Mouse (Mus musculus) lung, embryonic 15.5 days (tissue): ENCODE measurements around the gene Slfn2. TPM values are rescaled to one million over a fixed set of nuclear protein-coding genes. Genes with fewer than 3 reads are reported as not detected.
"Not testable (repeated sequence)": the region's sequence is repeated elsewhere in the genome, so short reads cannot be mapped to it uniquely, and the experiment has no call there.

Source experiments
- ATAC-seq: fragments of 200-750 bp; cut with Nextera tagmentation; 2 replicates; pipeline ENCODE4 v1.8.0; 2017; ENCODE audit warnings: moderate number of reproducible peaks, borderline replicate concordance; ENCODE audit not compliant: low FRiP score, low TSS enrichment; ENCODE audit errors: extremely low read depth
- H3K27ac ChIP-seq: fragments of 300-500 bp; sonication (generic); 2 replicates; pipeline ENCODE4 v1.5.1; 2015; ENCODE audit warnings: moderate library complexity, mild to moderate bottlenecking, inconsistent platforms
- H3K27me3 ChIP-seq: fragments of 300-500 bp; sonication (generic); 2 replicates; pipeline ENCODE4 v1.6.1; 2015; ENCODE audit warnings: inconsistent platforms
- H3K36me3 ChIP-seq: fragments of 300-500 bp; sonication (generic); 2 replicates; pipeline ENCODE4 v1.6.1; 2015; ENCODE audit warnings: inconsistent platforms
- H3K4me1 ChIP-seq: fragments of 300-500 bp; sonication (generic); 2 replicates; pipeline ENCODE4 v1.6.1; 2015; ENCODE audit warnings: inconsistent platforms
- H3K4me2 ChIP-seq: fragments of 300-500 bp; sonication (generic); 2 replicates; pipeline ENCODE4 v1.6.1; 2015; ENCODE audit warnings: inconsistent platforms, mild to moderate bottlenecking, moderate library complexity
- H3K4me3 ChIP-seq: fragments of 300-500 bp; sonication (generic); 2 replicates; pipeline ENCODE4 v1.5.1; 2015; ENCODE audit warnings: mild to moderate bottlenecking, inconsistent platforms
- H3K9ac ChIP-seq: fragments of 300-500 bp; sonication (generic); 2 replicates; pipeline ENCODE4 v1.6.1; 2015; ENCODE audit warnings: inconsistent platforms
- H3K9me3 ChIP-seq: fragments of 300-500 bp; sonication (generic); 2 replicates; pipeline ENCODE4 v1.6.1; 2016; ENCODE audit warnings: inconsistent platforms
- WGBS: fragments of 180-500 bp; shearing (Covaris S2); methylation state at CpG from one replicate; pipeline ENCODE4 v1.1.7; 2015; 5-methylcytosine and 5-hydroxymethylcytosine counted together
- polyA plus RNA-seq: library from polyadenylated mRNA; unstranded; fragments of >200 nt; fragmentation: Nextera tagmentation; extraction: Ambion mirVana; gene quantifications from 2 replicates; pipeline ENCODE4 v1.2.1, GENCODE M21; 2015

Slfn2 gene
- 5.8 and 7.6 TPM in 2 replicates for polyA plus RNA-seq

- Histone ChIP-seq H3K9ac (no peak within 1 kb of the TSS), H3K4me2 (no peak within 1 kb of the TSS), H3K27me3 (no peaks in the 10 kb centered on the region), H3K27ac (no peak within 1 kb of the TSS), H3K9me3 (no peaks in the 10 kb centered on the region), H3K36me3 (no peaks in the 10 kb centered on the region), H3K4me3 (no peak within 1 kb of the TSS), H3K4me1 (no peaks in the 10 kb centered on the region)
- 78% methylated on average over 2 of the region's 2 CpGs for WGBS
- ATAC-seq = no peak
Measured at GRCm38 (mm10) chr11:83064946-83065345, at the start of gene Slfn2. Slfn2 (plus strand) TSS chr11:83065112.

GRCm38 (mm10) chr11:83016093-83016492, 48.8 kb upstream of the Slfn2 start:
- Histone ChIP-seq H3K4me2 (no peak overlapping the region), H3K4me3 (no peak overlapping the region)
- no peak for ATAC-seq

GRCm38 (mm10) chr11:83019561-83020519, 45.1 kb upstream of the Slfn2 start:
- 71% methylated on average over 18 of the region's 18 CpGs for WGBS
- not testable (repeated sequence) for H3K27ac ChIP-seq, H3K9ac ChIP-seq, H3K27me3 ChIP-seq, H3K4me3 ChIP-seq, H3K9me3 ChIP-seq, H3K36me3 ChIP-seq, H3K4me1 ChIP-seq, ATAC-seq
- 0 out of 2 replicates have a peak overlapping the region, but pooled peaks have one; percentile 5 for H3K4me2 ChIP-seq

More at GRCm38 (mm10) chr11:83016093-83016492, 48.8 kb upstream of the Slfn2 start:
- H3K4me1 ChIP-seq = no peaks in the 10 kb centered on the region
- no peaks in the 10 kb centered on the region for H3K9me3 ChIP-seq
- no peak overlapping the region for H3K9ac ChIP-seq
- H3K36me3 ChIP-seq = no peaks in the 10 kb centered on the region
- no peaks in the 10 kb centered on the region for H3K27me3 ChIP-seq
- no peak overlapping the region for H3K27ac ChIP-seq

DNA sequence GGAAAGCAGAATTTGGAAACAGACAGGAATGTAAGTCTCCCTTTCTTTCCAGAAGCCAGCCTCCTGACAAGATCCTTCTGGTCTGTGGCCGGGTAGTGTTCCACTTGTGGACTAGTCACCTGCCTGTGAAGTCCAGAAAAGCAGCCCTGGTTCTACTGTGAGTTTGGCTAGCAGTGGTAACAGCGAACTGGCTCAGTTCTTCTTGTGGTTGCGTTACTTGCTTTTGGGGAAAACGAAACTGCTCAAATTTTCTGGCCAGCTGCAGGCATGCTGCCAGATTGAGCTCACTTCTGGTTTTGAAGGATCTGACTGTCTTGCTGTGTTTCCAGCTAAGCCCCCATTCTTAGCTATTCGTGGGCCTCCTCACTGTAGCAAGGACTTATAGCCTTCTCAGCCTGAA, 44.3 kb upstream of the Slfn2 start, which contains the start of gene Slfn8:
Gene Slfn8, minus strand, starts transcription at position 190 of the 400 bp plus-strand sequence.
- H3K36me3 ChIP-seq = no peaks in the 10 kb centered on the region
- ATAC-seq = no peak
- 57% methylated on average over 5 of the region's 5 CpGs for WGBS
- 0 out of 2 replicates have a peak within 1 kb of the TSS, but pooled peaks have one; percentile 5 for H3K4me2 ChIP-seq
- H3K4me1 ChIP-seq = no peaks in the 10 kb centered on the region
- no peak within 1 kb of the TSS for H3K9ac ChIP-seq
- no peaks in the 10 kb centered on the region for H3K27me3 ChIP-seq
- H3K4me3 ChIP-seq = no peak within 1 kb of the TSS
- no peak within 1 kb of the TSS for H3K27ac ChIP-seq
- H3K9me3 ChIP-seq = no peaks in the 10 kb centered on the region

DNA sequence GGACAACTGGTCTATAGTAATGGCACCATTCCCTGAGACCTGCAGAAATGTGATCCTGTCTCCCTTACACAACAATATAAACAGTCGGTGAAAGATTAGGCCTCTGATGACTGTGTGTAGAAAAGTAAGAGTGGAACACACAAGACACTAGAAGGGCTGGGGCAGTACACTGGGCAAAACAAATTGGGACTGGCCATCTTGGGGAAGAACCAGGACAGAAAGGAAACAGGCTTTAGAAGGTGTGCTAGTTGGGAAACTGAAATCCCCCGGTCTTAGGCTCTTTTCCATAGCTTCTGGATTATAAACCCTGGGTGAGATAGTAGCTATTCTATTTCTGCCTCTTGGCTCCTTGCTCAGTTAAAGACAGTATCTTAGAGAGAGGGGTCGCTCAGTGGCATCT, 26.2 kb upstream of the Slfn2 start:
- not testable (repeated sequence) for H3K4me2 ChIP-seq, H3K27me3 ChIP-seq, H3K36me3 ChIP-seq, ATAC-seq, H3K27ac ChIP-seq, H3K4me3 ChIP-seq, H3K4me1 ChIP-seq, H3K9me3 ChIP-seq, H3K9ac ChIP-seq
- 73% methylated on average over 3 of the region's 3 CpGs for WGBS

DNA sequence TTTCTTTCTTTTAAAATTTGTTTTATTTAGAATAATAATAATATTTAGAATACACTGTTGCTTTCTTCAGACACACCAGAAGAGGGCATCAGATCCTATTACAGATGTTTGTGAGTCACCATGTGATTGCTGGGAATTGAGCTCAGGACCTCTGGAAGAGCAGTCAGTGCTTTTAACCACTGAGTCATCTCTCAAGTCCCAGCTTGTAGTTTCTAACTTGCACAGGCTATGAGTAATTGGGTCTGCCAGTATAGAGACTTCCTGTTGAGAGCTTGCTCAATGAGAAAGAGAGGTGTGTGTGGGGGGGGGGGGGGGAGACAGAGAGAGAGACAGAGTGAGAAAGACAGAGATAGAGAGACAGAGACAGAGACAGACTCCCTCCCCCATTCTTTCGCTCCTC, 25.8 kb upstream of the Slfn2 start:
- WGBS = 43% methylated on average over 1 of the region's 1 CpGs
- no peaks in the 10 kb centered on the region for H3K27me3 ChIP-seq
- ATAC-seq = no peak
- H3K27ac ChIP-seq = no peak overlapping the region
- no peaks in the 10 kb centered on the region for H3K36me3 ChIP-seq
- H3K4me2 ChIP-seq = no peak overlapping the region; the same call in 1 of the 2 replicates
- no peak overlapping the region for H3K9ac ChIP-seq
- no peak overlapping the region for H3K4me3 ChIP-seq
- H3K4me1 ChIP-seq = no peaks in the 10 kb centered on the region
- no peaks in the 10 kb centered on the region for H3K9me3 ChIP-seq

GRCm38 (mm10) chr11:83039796-83040195, 25.1 kb upstream of the Slfn2 start:
- ATAC-seq = no peak
- Histone ChIP-seq H3K27me3 (no peaks in the 10 kb centered on the region), H3K9ac (no peak overlapping the region), H3K4me2 (peak overlapping the region; percentile 48), H3K36me3 (no peaks in the 10 kb centered on the region), H3K4me3 (peak overlapping the region; percentile 15; the same call in 1 of the 2 replicates), H3K27ac (no peak overlapping the region), H3K4me1 (no peaks in the 10 kb centered on the region), H3K9me3 (no peaks in the 10 kb centered on the region)
- WGBS = 10% methylated on average over 19 of the region's 19 CpGs

GRCm38 (mm10) chr11:83040325-83040724, 24.6 kb upstream of the Slfn2 start:
- H3K4me1 ChIP-seq = no peaks in the 10 kb centered on the region
- H3K4me2 ChIP-seq = peak overlapping the region; percentile 48
- WGBS = 30% methylated on average over 1 of the region's 1 CpGs
- H3K27ac ChIP-seq = no peak overlapping the region
- H3K9ac ChIP-seq = no peak overlapping the region
- H3K27me3 ChIP-seq = no peaks in the 10 kb centered on the region
- H3K9me3 ChIP-seq = no peaks in the 10 kb centered on the region
- peak overlapping the region; percentile 15; the same call in 1 of the 2 replicates for H3K4me3 ChIP-seq
- ATAC-seq = no peak
- H3K36me3 ChIP-seq = no peaks in the 10 kb centered on the region

- Histone ChIP-seq H3K36me3 (no peaks in the 10 kb centered on the region), H3K4me2 (no peak overlapping the region), H3K4me3 (no peak overlapping the region), H3K27ac (no peak overlapping the region), H3K27me3 (no peaks in the 10 kb centered on the region), H3K9me3 (no peaks in the 10 kb centered on the region), H3K4me1 (no peaks in the 10 kb centered on the region), H3K9ac (no peak overlapping the region)
- ATAC-seq = no peak
Measured at GRCm38 (mm10) chr11:83041000-83041399, 23.9 kb upstream of the Slfn2 start.

- no peaks in the 10 kb centered on the region for H3K4me1 ChIP-seq
- no peak overlapping the region for H3K27ac ChIP-seq
- no peaks in the 10 kb centered on the region for H3K9me3 ChIP-seq
- no peak overlapping the region for H3K4me3 ChIP-seq
- no peaks in the 10 kb centered on the region for H3K36me3 ChIP-seq
- ATAC-seq = no peak
- 84% methylated on average over 4 of the region's 4 CpGs for WGBS
- H3K9ac ChIP-seq = no peak overlapping the region
- H3K27me3 ChIP-seq = no peaks in the 10 kb centered on the region
- H3K4me2 ChIP-seq = no peak overlapping the region
Measured at GRCm38 (mm10) chr11:83043891-83044290, 21.0 kb upstream of the Slfn2 start.

DNA sequence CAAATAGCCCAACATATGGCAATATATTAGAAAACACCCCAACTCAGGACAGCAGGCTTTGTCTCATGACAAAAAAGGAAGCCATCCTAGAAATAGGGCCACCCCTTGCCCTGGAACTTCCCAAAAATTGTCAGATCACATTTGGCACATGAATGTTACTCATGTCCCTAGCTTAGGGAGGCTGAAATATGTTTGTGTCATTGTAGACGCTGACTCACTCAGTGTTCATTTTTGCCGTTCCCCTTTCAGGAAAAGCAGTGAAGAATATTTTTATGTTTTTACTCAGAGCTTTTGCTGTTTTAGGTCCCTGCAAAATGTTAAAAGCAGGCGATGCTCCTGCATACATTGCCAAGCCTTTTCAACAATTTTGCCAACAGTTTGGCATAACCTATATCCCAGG, 19.3 kb upstream of the Slfn2 start:
- Histone ChIP-seq H3K27ac (no peak overlapping the region), H3K27me3 (no peaks in the 10 kb centered on the region), H3K9me3 (no peaks in the 10 kb centered on the region), H3K4me3 (no peak overlapping the region), H3K9ac (no peak overlapping the region), H3K4me1 (no peaks in the 10 kb centered on the region), H3K36me3 (no peaks in the 10 kb centered on the region), H3K4me2 (no peak overlapping the region)
- WGBS = 73% methylated on average over 3 of the region's 3 CpGs
- no peak for ATAC-seq

GRCm38 (mm10) chr11:83057863-83058262, 7.0 kb upstream of the Slfn2 start:
- Histone ChIP-seq H3K4me3 (no peak overlapping the region), H3K36me3 (no peaks in the 10 kb centered on the region), H3K27ac (no peak overlapping the region), H3K27me3 (no peaks in the 10 kb centered on the region), H3K4me2 (no peak overlapping the region), H3K9me3 (no peaks in the 10 kb centered on the region), H3K4me1 (no peaks in the 10 kb centered on the region), H3K9ac (no peak overlapping the region)
- no peak for ATAC-seq
- 3% methylated on average over 5 of the region's 5 CpGs for WGBS
